Mouse (Mus musculus): Measurements from ENCODE around the gene Acot13.

DNA sequence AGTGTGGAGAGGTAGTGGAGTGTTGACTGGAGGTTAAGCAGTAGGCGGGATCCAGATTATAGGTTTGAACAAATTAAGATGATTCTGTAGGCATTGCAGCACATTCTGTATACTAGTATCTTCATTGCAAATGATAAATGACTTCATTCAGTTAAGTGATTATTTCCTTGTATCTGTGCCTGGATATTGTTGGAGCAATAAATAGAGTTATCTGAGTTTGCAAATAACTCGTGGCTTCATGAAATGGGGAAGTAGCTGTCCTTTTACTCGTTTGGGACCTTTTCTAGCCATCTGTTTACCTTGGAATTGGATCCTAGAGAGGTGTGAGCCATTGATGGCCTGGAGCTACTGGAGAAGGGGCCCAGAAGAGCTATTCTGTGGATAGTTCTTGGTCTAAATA, 8.5 kb upstream of the Acot13 start:
- TF ChIP-seq EP300 (IDR thresholded peaks at IDR 0.05; ENCODE audit: low read depth) (no peak), CTCF (IDR thresholded peaks at IDR 0.05; ENCODE audit: low read depth) (no peak)

Data from liver, embryonic 14.5 days (tissue).